Mouse (Mus musculus) forebrain, embryonic 12.5 days (tissue): Measurements from ENCODE around the gene Actn1. TPM values are rescaled to one million over a fixed set of nuclear protein-coding genes. Genes with fewer than 3 reads are reported as not detected.

Experiments used
- ATAC-seq: fragments of 200-750 bp; cut with Nextera tagmentation; 2 replicates; pipeline ENCODE4 v1.8.0; 2017; ENCODE audit warnings: moderate TSS enrichment; ENCODE audit not compliant: low FRiP score
- H3K27ac ChIP-seq: fragments of 300-500 bp; sonication (generic); 2 replicates; pipeline ENCODE4 v1.5.1; 2016; ENCODE audit warnings: mild to moderate bottlenecking
- H3K27me3 ChIP-seq: fragments of 300-500 bp; sonication (generic); 2 replicates; pipeline ENCODE4 v1.6.1; 2016; ENCODE audit warnings: mild to moderate bottlenecking
- H3K36me3 ChIP-seq: fragments of 300-500 bp; sonication (generic); replicated peaks from 2 replicates; pipeline ENCODE4 v1.6.1; 2016; ENCODE audit warnings: mild to moderate bottlenecking
- H3K4me1 ChIP-seq: fragments of 300-500 bp; sonication (generic); 2 replicates; pipeline ENCODE4 v1.6.1; 2016
- H3K4me2 ChIP-seq: fragments of 300-500 bp; sonication (generic); 2 replicates; pipeline ENCODE4 v1.6.1; 2016; ENCODE audit warnings: mild to moderate bottlenecking, moderate library complexity
- H3K4me3 ChIP-seq: fragments of 300-500 bp; sonication (generic); replicated peaks from 2 replicates; pipeline ENCODE4 v1.5.1; 2016; ENCODE audit warnings: mild to moderate bottlenecking
- H3K9ac ChIP-seq: fragments of 300-500 bp; sonication (generic); 2 replicates; pipeline ENCODE4 v1.6.1; 2016; ENCODE audit warnings: mild to moderate bottlenecking
- H3K9me3 ChIP-seq: fragments of 300-500 bp; sonication (generic); 2 replicates; pipeline ENCODE4 v1.6.1; 2016
- WGBS: fragments of 180-500 bp; shearing (Covaris S2); methylation state at CpG from one replicate; pipeline ENCODE4 v1.1.7; 2016; 5-methylcytosine and 5-hydroxymethylcytosine counted together
- polyA plus RNA-seq: library from polyadenylated mRNA; unstranded; fragments of >200 nt; fragmentation: Nextera tagmentation; extraction: Ambion mirVana; gene quantifications from 2 replicates; pipeline ENCODE4 v1.2.1, GENCODE M21; 2016

Actn1 gene
- polyA plus RNA-seq, 1 experiment from 2014 or later: 21.9 TPM

DNA sequence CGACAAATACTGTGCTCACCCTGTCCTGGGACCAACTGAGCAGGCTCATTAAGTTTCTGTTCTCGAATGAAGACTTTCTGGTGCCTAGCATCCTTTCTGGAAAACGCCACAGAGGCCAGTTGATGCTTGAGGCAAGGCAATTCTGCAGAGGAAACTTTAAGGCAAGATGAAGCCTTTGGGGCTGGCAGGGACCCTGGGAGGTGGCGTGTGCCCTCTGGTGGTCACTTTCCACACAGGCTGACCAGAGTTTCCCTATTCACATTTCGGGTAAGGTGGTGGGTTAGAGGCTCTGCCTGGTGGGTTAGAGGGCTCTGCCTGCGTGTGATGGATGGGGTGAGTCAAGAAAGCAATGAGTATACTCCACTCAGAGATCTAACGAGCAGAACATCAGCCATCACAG is 118.7 kb downstream of the Actn1 start:
- Histone ChIP-seq H3K9ac (no peak overlapping the region), H3K4me3 (no peak overlapping the region), H3K9me3 (no peaks in the 10 kb centered on the region), H3K27ac (no peak overlapping the region), H3K36me3 (no peaks in the 10 kb centered on the region), H3K4me1 (peaks cover 11% of the 10 kb centered on the region; the same call in 1 of the 2 replicates), H3K27me3 (no peaks in the 10 kb centered on the region), H3K4me2 (no peak overlapping the region)
- ATAC-seq: no peak
- 20% methylated on average over 7 of the region's 7 CpGs for WGBS

DNA sequence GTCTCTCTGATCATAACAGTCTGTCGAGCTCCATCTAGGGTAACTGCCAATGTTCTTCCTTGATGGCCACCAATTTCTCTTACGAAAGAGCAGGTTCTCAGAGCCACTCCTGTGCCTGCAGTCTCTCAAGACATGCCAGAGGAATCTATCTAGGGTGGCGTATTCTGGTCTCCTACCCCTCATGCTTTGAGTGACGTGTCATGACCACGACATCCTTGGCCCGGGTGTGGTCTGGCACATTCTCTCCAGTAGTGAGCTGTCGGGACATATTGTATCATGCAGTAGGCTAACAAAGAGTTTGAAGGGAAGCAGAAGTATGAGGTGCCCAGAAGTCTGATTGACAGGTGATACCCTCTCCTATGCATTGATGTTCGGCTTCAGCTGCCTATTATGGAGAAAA is 119.2 kb downstream of the Actn1 start:
- peaks cover 9% of the 10 kb centered on the region; the same call in 1 of the 2 replicates for H3K4me1 ChIP-seq
- no peak overlapping the region for H3K4me2 ChIP-seq
- H3K9me3 ChIP-seq: no peaks in the 10 kb centered on the region
- no peak overlapping the region for H3K4me3 ChIP-seq
- H3K36me3 ChIP-seq: no peaks in the 10 kb centered on the region
- no peaks in the 10 kb centered on the region for H3K27me3 ChIP-seq
- 86% methylated on average over 8 of the region's 8 CpGs for WGBS
- H3K9ac ChIP-seq: no peak overlapping the region
- ATAC-seq: no peak
- H3K27ac ChIP-seq: no peak overlapping the region

- no peak overlapping the region for H3K4me3 ChIP-seq
- H3K27me3 ChIP-seq: no peaks in the 10 kb centered on the region
- no peak overlapping the region for H3K4me2 ChIP-seq
- H3K27ac ChIP-seq: no peak overlapping the region
- no peaks in the 10 kb centered on the region for H3K36me3 ChIP-seq
- no peak for ATAC-seq
- H3K9me3 ChIP-seq: no peaks in the 10 kb centered on the region
- peaks cover 2% of the 10 kb centered on the region; the same call in 1 of the 2 replicates for H3K4me1 ChIP-seq
- WGBS: 80% methylated on average over 1 of the region's 1 CpGs
- no peak overlapping the region for H3K9ac ChIP-seq
Measured at GRCm38 (mm10) chr12:80137744-80138143, 122.4 kb downstream of the Actn1 start.

GRCm38 (mm10) chr12:80137246-80137645 is 122.9 kb downstream of the Actn1 start:
- Histone ChIP-seq H3K36me3 (no peaks in the 10 kb centered on the region), H3K27ac (no peak overlapping the region)
- WGBS: 85% methylated on average over 6 of the region's 6 CpGs

DNA sequence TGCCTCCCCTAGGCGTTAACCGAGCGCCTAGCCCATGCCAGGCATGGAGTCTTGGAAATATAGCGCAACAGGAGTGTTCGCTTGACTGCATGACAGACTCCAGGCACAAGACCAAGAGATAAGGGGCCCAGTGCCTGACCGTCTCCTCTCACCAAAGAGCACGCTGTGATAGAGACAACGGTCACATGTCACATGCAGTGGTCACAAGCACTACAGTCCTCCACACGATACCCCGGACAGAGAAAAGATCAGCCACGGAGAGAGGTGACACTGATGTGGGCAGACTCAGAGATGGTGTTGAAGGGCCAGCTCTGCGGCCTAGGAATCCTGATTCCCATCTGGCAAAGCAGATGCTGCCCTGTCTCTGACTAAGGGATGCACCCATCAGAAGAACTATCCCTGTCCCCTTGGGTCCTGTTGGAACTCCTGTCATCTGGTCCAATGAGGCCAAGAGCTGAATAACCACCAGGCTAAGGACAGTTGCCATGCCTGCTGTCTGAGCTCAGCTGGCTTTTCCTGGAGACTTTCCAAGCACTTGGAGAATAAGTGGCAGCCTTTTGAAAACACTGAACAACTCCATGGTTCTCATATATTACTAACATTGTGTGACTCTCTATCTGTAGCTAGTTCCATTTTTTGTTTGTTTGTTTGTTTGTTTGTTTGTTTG is 123.8 kb downstream of the Actn1 start:
- no peak for ATAC-seq
- WGBS: 95% methylated on average over 12 of the region's 12 CpGs
- H3K9me3 ChIP-seq: no peaks in the 10 kb centered on the region
- H3K4me1 ChIP-seq: peaks cover 13% of the 10 kb centered on the region
- H3K27ac ChIP-seq: no peak overlapping the region
- H3K4me2 ChIP-seq: no peak overlapping the region
- H3K4me3 ChIP-seq: no peak overlapping the region
- H3K27me3 ChIP-seq: no peaks in the 10 kb centered on the region
- no peaks in the 10 kb centered on the region for H3K36me3 ChIP-seq
- no peak overlapping the region for H3K9ac ChIP-seq

More at GRCm38 (mm10) chr12:80137246-80137645, 122.9 kb downstream of the Actn1 start:
- Histone ChIP-seq H3K4me2 (no peak overlapping the region), H3K9me3 (no peaks in the 10 kb centered on the region), H3K4me3 (no peak overlapping the region), H3K27me3 (no peaks in the 10 kb centered on the region), H3K9ac (no peak overlapping the region), H3K4me1 (peaks cover 4% of the 10 kb centered on the region)
- no peak for ATAC-seq

DNA sequence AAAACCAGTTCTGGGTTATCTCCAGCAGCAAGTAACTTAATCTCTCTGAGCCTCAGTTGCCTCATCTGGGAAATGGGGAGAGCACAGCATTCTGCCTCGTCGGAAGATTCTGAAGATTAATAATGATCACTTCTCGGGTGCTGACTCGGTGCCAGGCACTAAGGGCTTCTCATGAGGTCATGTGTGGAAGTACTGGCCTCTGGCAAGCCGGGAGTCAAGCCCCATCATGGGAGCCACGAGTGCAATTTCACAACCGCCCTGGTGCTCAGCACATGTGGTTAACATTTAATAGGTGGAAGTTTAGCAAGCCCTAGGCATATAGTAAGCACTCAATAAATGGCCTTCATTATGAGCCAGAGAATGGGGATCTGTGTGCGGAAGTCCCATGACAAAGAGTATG is 125.0 kb downstream of the Actn1 start:
- no peak for ATAC-seq
- H3K9ac ChIP-seq: no peak overlapping the region
- peaks cover 25% of the 10 kb centered on the region for H3K4me1 ChIP-seq
- H3K27me3 ChIP-seq: no peaks in the 10 kb centered on the region
- WGBS: 93% methylated on average over 8 of the region's 8 CpGs
- H3K36me3 ChIP-seq: no peaks in the 10 kb centered on the region
- no peak overlapping the region for H3K27ac ChIP-seq
- no peak overlapping the region for H3K4me3 ChIP-seq
- H3K9me3 ChIP-seq: no peaks in the 10 kb centered on the region
- no peak overlapping the region for H3K4me2 ChIP-seq

DNA sequence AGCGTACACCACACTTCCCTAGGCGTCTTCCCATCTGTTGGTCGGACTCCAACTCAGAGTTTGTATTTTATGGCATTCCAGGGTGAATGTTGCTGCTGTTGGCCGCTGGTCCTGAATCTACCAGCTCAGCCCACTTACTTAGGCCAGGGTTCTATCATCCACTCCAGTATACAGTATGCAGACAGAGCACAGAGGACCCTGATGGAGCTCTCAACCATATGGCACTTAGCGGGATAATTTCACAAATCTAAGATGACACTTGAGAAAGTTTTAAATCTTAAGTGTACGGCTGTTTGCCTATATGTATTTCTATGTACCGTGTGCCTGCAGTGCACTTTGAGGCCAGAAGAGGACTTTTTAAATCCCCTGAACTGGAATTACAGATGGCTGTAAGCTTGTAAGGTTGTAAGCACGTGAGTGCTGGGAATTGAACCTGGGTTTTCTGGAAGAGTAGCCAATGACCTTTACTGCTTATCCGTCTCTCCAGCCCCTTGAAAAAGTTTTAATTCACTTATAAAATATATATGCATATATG is 127.1 kb downstream of the Actn1 start:
- peak overlapping the region; percentile 60 for H3K4me2 ChIP-seq
- no peaks in the 10 kb centered on the region for H3K27me3 ChIP-seq
- peak overlapping the region; percentile 94 for H3K27ac ChIP-seq
- no peaks in the 10 kb centered on the region for H3K9me3 ChIP-seq
- H3K4me1 ChIP-seq: peaks cover 36% of the 10 kb centered on the region
- H3K9ac ChIP-seq: no peak overlapping the region
- no peaks in the 10 kb centered on the region for H3K36me3 ChIP-seq
- WGBS: 40% methylated on average over 9 of the region's 9 CpGs
- ATAC-seq: peak; percentile 44
- H3K4me3 ChIP-seq: no peak overlapping the region

- Histone ChIP-seq H3K27ac (peak overlapping the region; percentile 94), H3K36me3 (no peaks in the 10 kb centered on the region), H3K9me3 (no peaks in the 10 kb centered on the region), H3K4me3 (peak overlapping the region; percentile 56), H3K27me3 (no peaks in the 10 kb centered on the region), H3K9ac (peak overlapping the region; percentile 73), H3K4me2 (peak overlapping the region; percentile 60), H3K4me1 (peaks cover 36% of the 10 kb centered on the region)
- ATAC-seq: peak; percentile 86
- 1% methylated on average over 66 of the region's 66 CpGs for WGBS
Measured at GRCm38 (mm10) chr12:80132250-80133003, 127.7 kb downstream of the Actn1 start.

DNA sequence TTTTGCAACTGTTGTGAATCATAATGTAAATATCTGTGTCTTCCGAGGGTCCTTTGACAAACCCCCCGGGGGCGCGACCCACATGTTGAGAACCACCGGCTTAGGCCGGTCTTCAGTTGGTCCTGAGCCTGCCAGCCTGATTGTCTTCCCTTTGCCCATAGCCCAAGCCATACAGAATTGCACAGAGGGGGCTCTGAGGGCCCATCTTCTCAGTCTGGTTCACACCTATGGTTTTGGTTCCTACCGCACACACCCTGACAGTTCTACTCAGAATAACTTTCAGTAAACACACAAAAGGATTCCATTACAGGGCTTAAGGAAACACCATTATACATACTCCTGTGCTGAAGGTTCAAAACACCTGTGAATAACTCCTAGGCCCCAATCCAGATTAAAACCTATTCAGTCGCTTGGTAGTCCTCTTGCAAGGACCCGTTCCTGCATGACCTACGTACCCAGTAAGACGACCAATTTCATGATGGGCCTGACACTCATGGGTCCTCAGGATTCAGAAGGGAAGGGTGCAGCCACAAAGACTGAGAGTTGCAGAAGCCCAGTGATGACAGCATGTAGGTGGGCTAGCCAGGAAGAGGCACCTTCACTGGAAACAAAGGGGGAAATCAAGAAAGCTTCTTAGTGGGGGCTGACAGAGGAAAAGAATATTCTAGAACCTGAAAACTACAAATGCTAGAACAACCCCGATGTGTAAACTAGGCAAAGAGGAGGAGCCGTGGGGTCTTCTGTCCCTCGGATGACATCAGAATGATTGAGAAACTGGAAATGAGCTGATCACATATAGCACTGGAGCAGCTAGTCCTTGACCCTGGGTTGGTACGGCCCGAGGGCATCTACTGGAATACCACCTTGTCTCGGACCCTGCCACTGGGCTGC is 128.6 kb downstream of the Actn1 start:
- WGBS: 56% methylated on average over 17 of the region's 17 CpGs
- 0 out of 2 replicates have a peak, but pooled peaks have one; percentile 9 for ATAC-seq
- no peaks in the 10 kb centered on the region for H3K9me3 ChIP-seq

DNA sequence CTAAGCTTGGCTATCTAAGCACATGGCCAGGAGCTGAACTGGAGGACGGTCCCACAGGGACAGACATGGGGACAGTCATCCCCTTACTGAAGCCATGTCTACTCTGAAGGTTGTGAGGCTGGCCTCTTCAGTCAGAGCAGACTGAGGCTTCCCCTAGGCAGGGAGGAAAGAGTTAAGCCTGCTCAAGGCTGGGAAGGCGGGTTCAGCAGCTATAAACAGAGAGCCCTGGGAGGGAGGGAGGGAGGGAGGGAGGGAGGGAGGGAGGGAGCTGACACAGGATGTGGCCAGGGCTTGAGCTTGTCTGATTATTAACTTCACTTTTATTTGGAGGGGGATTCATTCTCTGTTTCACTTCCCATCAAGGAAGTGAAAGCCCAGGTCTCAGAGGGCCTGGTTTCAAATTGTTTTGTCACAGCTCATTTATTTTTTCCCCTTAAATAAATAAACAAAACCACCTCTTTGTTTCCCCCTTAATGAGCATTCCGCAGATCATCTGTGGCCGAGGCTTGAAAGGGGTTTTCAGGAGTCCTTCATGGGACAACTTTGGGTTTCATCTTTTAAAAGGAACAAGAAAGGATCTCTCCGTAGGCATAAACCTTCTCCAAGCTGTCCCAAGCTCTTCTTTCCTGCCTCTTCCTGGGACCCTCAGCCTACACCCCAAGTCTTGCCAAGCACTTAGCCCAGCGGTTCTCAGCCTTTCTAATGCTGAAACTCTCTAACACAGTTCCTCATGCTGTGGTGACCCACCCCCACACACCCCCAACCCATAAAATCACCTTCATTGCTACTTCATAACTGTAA is 129.4 kb downstream of the Actn1 start:
- H3K36me3 ChIP-seq: no peaks in the 10 kb centered on the region
- no peaks in the 10 kb centered on the region for H3K9me3 ChIP-seq
- peak overlapping the region; percentile 94 for H3K27ac ChIP-seq
- H3K4me2 ChIP-seq: peak overlapping the region; percentile 60
- peak; percentile 72 for ATAC-seq
- WGBS: 4% methylated on average over 6 of the region's 6 CpGs
- no peak overlapping the region for H3K4me3 ChIP-seq
- peak overlapping the region; percentile 40 for H3K9ac ChIP-seq
- H3K27me3 ChIP-seq: no peaks in the 10 kb centered on the region
- H3K4me1 ChIP-seq: peaks cover 36% of the 10 kb centered on the region

More for the DNA sequence above, 128.6 kb downstream of the Actn1 start:
- Histone ChIP-seq H3K36me3 (no peaks in the 10 kb centered on the region), H3K4me3 (peak overlapping the region; percentile 56), H3K9ac (peak overlapping the region; percentile 73), H3K4me1 (peaks cover 36% of the 10 kb centered on the region), H3K4me2 (peak overlapping the region; percentile 60), H3K27me3 (no peaks in the 10 kb centered on the region), H3K27ac (peak overlapping the region; percentile 94)

DNA sequence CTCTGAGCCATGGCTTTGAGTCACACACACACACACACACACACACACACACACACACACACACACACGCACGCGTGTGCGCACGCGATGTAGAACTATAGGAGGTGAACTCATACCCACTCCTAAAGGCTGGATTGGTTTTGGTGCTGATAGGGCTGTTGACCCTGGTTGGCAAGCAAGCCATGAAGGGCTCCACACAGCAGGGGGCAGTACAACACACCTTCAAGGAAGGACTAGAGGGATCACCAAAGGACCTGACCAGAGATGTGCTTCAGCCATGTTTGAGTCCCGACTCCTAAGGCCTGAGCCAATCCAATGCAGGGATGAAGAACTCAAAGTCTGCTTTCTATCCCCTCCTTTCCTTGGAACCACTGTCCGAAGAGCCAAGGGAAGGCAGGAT is 130.6 kb downstream of the Actn1 start:
- Histone ChIP-seq H3K4me2 (peak overlapping the region; percentile 60; the same call in 1 of the 2 replicates), H3K36me3 (no peaks in the 10 kb centered on the region), H3K4me1 (peaks cover 36% of the 10 kb centered on the region), H3K9ac (no peak overlapping the region), H3K4me3 (no peak overlapping the region), H3K27ac (peak overlapping the region; percentile 94; the same call in 1 of the 2 replicates), H3K27me3 (no peaks in the 10 kb centered on the region), H3K9me3 (no peaks in the 10 kb centered on the region)
- WGBS: 95% methylated on average over 8 of the region's 8 CpGs
- ATAC-seq: no peak
